In genomic region chr15:99370259-99370691, GRCm38 (mm10) we compare ENCODE assay signal across 8 mouse cellular contexts. TPM values are rescaled to one million over a fixed set of nuclear protein-coding genes. Genes with fewer than 3 reads are reported as not detected.
A peak's percentile ranks its signal among the peaks of the same experiment; 100 is the strongest.
DNase-seq lines count a peak whose midpoint lies in the region; ATAC-seq lines count a peak whose summit lies in the region.

TSS of gene Fmnl3 (minus strand) at chr15:99370482.

- no peaks in the 10 kb centered on the region for H3K36me3 ChIP-seq in hindbrain, embryonic 12.5 days

- H3K4me1 ChIP-seq in hindbrain, embryonic 12.5 days = peaks cover 10% of the 10 kb centered on the region

- H3K4me3 ChIP-seq in hindbrain, embryonic 12.5 days = peak within 1 kb of the TSS; percentile 80

- peak within 1 kb of the TSS; percentile 64 for H3K4me2 ChIP-seq in hindbrain, embryonic 12.5 days (replicated peaks)

- no peaks in the 10 kb centered on the region for H3K27me3 ChIP-seq in hindbrain, embryonic 12.5 days

- peak within 1 kb of the TSS; percentile 73 for H3K9ac ChIP-seq in hindbrain, embryonic 12.5 days

- H3K27ac ChIP-seq in hindbrain, embryonic 12.5 days = peak within 1 kb of the TSS; percentile 81

- DNase-seq in R1 (ENCODE audit: low read depth, low spot score) = peak; percentile 98
- DNase-seq in cerebellum, postnatal 14 days = peak; percentile 99 to 100
- peak; percentile 91 to 98 for DNase-seq in frontal cortex, postnatal 14 days (ENCODE audit: low spot score in 2 of 2)
- peak; percentile 98 to 99 for DNase-seq in layer of hippocampus, postnatal 14 days (ENCODE audit: low spot score in 2 of 2)
- DNase-seq in lung, postnatal 10 days = peak; percentile 97
- peak; percentile 100 for DNase-seq in ovary, postnatal 14 days (ENCODE audit: low spot score)
- DNase-seq in thymus, postnatal 10 days (ENCODE audit: low spot score in 2 of 2) = peak; percentile 94 to 100

- under 1% methylated on average over 42 of the region's 48 CpGs for WGBS in hindbrain, embryonic 12.5 days

- no peaks in the 10 kb centered on the region for H3K9me3 ChIP-seq in hindbrain, embryonic 12.5 days (replicated peaks)

- ATAC-seq in hindbrain, embryonic 12.5 days (ENCODE audit: low FRiP score) = peak; percentile 97

RNA-seq across cellular contexts. Expression of gene Fmnl3, which starts in this region (rescaled TPM):
- 19.7 and 23.4 TPM in 2 replicates for polyA plus RNA-seq in hindbrain, embryonic 12.5 days (2016; fragmentation: Nextera tagmentation; extraction: Ambion mirVana)
- total RNA-seq in layer of hippocampus, postnatal 14 days (2021) = 10 to 100 TPM; 12.6 to 13.8 TPM

Comparison
In these comparisons a context has a peak if more than half of its experiments do, and no peak if none do; other contexts are left out.
1. Peak in every context shown above with its lines: DNase-seq, ATAC-seq, H3K4me3 ChIP-seq and H3K27ac ChIP-seq.